Mouse (Mus musculus) stomach, postnatal 0 days (tissue): Measurements from ENCODE around the gene Hist1h4a. TPM values are rescaled to one million over a fixed set of nuclear protein-coding genes. Genes with fewer than 3 reads are reported as not detected.
"Not testable (repeated sequence)": the region's sequence is repeated elsewhere in the genome, so short reads cannot be mapped to it uniquely, and the experiment has no call there.

Experiments used
- ATAC-seq: fragments of 200-750 bp; cut with Nextera tagmentation; 2 replicates; pipeline ENCODE4 v1.8.0; 2017; ENCODE audit not compliant: low FRiP score, low TSS enrichment
- DNase-seq: peaks from one replicate; pipeline ENCODE4 v3.0.0-alpha.2; 2016; ENCODE audit warnings: low spot score
- H3K27ac ChIP-seq: fragments of 300-500 bp; sonication (generic); replicated peaks from 2 replicates; pipeline ENCODE4 v1.5.1; 2014; ENCODE audit warnings: mild to moderate bottlenecking, control low read depth
- H3K27me3 ChIP-seq: fragments of 300-500 bp; sonication (generic); 2 replicates; pipeline ENCODE4 v1.6.1; 2014; ENCODE audit warnings: low read length; ENCODE audit not compliant: control insufficient read depth, insufficient read depth
- H3K36me3 ChIP-seq: fragments of 300-500 bp; sonication (generic); 2 replicates; pipeline ENCODE4 v1.6.1; 2014; ENCODE audit warnings: low read length, mixed read lengths; ENCODE audit not compliant: control insufficient read depth, insufficient read depth
- H3K4me1 ChIP-seq: fragments of 300-500 bp; sonication (generic); replicated peaks from 2 replicates; pipeline ENCODE4 v1.6.1; 2014; ENCODE audit warnings: antibody characterized with exemption; ENCODE audit not compliant: control insufficient read depth, insufficient read depth
- H3K4me2 ChIP-seq: fragments of 300-500 bp; sonication (generic); replicated peaks from 2 replicates; pipeline ENCODE4 v1.6.1; 2014; ENCODE audit warnings: low read depth, mild to moderate bottlenecking, control low read depth, moderate library complexity
- H3K4me3 ChIP-seq: fragments of 300-500 bp; sonication (generic); 2 replicates; pipeline ENCODE4 v1.5.1; 2014; ENCODE audit warnings: low read depth, low read length, control low read depth
- H3K9ac ChIP-seq: fragments of 300-500 bp; sonication (generic); 2 replicates; pipeline ENCODE4 v1.6.1; 2014; ENCODE audit warnings: mild to moderate bottlenecking, low read length, control low read depth, mixed read lengths
- H3K9me3 ChIP-seq: fragments of 300-500 bp; sonication (generic); 2 replicates; pipeline ENCODE4 v1.6.1; 2016; ENCODE audit warnings: low read length; ENCODE audit not compliant: control insufficient read depth
- CTCF ChIP-seq: IDR thresholded peaks from 2 replicates; pipeline ENCODE4 v1.5.1; 2016; ENCODE audit warnings: antibody characterized with exemption, low read depth, mild to moderate bottlenecking, moderate library complexity
- EP300 ChIP-seq: optimal IDR thresholded peaks from 2 replicates; pipeline ENCODE3; 2016; ENCODE audit warnings: antibody characterized with exemption
- WGBS: fragments of 180-500 bp; shearing (Covaris S2); extraction: QIAGEN DNeasy Blood & Tissue Kit; methylation state at CpG from one replicate; pipeline ENCODE4 v1.1.7; 2014; 5-methylcytosine and 5-hydroxymethylcytosine counted together
- polyA plus RNA-seq: library from polyadenylated mRNA; unstranded; fragments of >200 nt; fragmentation: Nextera tagmentation; extraction: Ambion mirVana; gene quantifications from 2 replicates; pipeline ENCODE4 v1.2.1, GENCODE M21; 2015

The Hist1h4a gene
- polyA plus RNA-seq, 1 experiment from 2014 or later = 0.80 TPM

DNA sequence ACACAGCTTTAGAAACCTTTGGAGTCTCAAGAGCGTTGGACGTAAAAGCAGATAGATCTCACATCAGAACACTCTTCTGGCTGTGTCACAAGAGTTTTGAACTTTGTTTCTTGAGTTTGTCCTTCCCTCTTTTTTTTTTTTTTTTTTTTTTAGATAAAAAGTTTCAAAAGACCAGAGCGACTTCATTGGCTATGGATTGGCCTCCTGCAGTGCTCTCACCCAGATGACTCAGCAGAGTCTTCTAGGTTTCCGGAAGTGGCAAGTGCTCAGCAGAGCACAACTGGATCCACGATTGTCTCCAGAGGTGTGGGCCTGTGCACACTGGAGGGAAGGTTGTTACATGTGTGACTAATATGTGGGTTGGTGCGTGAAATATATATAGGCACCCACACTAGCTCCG lies 17.3 kb upstream of the Hist1h4a start:
- DNase-seq (no peak), ATAC-seq (no peak)
- Histone ChIP-seq H3K4me3 (no peak overlapping the region), H3K27me3 (no peaks in the 10 kb centered on the region), H3K9ac (no peak overlapping the region), H3K36me3 (no peaks in the 10 kb centered on the region), H3K4me2 (no peak overlapping the region), H3K4me1 (no peaks in the 10 kb centered on the region), H3K27ac (no peak overlapping the region), H3K9me3 (no peaks in the 10 kb centered on the region)
- TF ChIP-seq EP300 = no peak
- no peak for TF ChIP-seq CTCF
- 93% methylated on average over 7 of the region's 7 CpGs for WGBS

DNA sequence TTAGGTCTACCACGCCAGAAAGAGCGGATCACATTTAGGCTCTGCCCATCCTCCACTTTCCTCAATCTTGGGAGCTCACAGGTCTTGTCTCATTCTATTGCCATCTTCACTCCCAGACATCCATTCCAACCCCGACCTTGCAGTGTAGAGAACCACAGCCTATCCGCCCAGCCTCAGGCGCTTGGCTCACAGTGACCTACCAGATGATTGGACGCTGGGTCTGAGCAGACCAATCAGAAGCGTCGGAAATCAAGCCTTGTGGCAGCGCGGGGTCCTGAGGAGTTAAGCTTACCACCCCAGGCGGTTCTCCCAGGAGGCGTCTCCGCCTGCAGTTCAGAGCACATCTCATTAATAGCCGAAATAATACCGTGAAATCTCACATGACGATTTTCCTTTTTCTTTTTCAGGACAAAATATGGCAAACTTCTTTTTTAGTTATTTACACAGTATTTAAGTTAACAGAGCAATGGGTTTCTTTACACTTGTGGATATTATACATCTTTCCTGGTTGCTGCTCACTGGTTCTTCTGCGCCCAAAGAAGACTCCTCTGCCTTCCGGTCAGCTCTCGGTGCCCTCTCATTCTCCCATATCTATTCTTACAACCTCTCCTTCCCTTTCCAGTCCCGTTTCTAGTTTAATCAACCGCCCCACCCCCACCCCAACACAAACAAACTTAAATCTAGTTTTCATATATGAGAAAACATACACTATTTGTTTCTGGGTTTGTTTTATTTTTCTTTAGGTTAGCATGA lies 11.7 kb upstream of the Hist1h4a start:
- 20% methylated on average over 21 of the region's 21 CpGs for WGBS
- Histone ChIP-seq H3K4me1 (peaks cover 3% of the 10 kb centered on the region; the same call in 1 of the 2 replicates), H3K9me3 (no peaks in the 10 kb centered on the region), H3K27me3 (no peaks in the 10 kb centered on the region), H3K36me3 (no peaks in the 10 kb centered on the region), H3K4me2 (peak overlapping the region; percentile 31; the same call in 1 of the 2 replicates), H3K4me3 (peak overlapping the region; percentile 13; the same call in 1 of the 2 replicates), H3K9ac (no peak overlapping the region), H3K27ac (no peak overlapping the region)
- peak; percentile 40 for DNase-seq
- peak; percentile 71; the same call in 1 of the 2 replicates for ATAC-seq
- TF ChIP-seq EP300 = no peak
- no peak for TF ChIP-seq CTCF

DNA sequence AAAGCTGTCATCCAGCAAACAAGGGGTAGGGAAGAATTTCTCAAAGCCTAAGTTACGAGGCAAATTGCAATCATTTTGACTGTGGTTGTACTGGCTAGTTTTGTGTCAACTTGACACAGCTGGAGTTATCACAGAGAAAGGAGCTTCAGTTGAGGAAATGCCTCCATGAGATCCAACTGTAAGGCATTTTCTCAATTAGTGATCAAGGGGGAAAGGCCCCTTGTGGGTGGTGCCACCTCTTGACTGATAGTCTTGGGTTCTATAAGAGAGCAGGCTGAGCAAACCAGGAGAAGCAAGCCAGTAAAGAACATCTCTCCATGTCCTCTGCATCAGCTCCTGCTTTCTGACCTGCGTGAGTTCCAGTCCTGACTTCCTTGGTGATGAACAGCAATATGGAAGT lies 8.6 kb upstream of the Hist1h4a start, which contains the start of gene Trim38:
Trim38 (plus strand) TSS at position 301 of the 400 bp plus-strand sequence.
- not testable (repeated sequence) for H3K4me2 ChIP-seq, H3K9ac ChIP-seq, H3K9me3 ChIP-seq, ATAC-seq, H3K4me1 ChIP-seq, H3K4me3 ChIP-seq, H3K27ac ChIP-seq, H3K27me3 ChIP-seq, H3K36me3 ChIP-seq, DNase-seq
- 80% methylated on average over 2 of the region's 2 CpGs for WGBS

DNA sequence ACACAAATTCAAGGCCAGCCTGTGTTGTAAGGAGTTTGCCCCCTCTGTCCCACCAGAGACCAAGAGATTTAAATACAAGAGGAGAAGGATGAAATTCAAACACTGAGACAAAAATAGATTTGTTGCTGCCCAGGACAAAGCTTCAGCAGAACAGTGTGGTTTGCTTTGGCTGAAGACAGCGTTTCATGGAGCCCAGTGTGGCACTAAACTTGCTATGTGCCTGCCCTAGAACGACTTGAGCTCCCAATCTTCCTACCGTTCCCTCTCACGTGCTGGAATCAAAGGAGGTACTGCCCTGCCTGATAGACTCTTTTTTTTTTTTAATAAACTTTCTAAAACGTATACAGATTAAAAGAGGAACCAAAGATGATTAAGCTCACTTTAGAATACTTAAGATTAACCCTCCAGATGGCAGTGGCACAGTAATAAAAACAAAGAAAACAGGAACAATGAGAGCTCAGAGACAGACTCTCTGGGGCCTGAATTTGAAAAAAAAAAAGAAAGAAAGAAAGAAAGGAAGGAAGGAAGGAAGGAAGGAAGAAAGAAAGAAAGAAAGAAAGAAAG lies 7.9 kb upstream of the Hist1h4a start:
- 52% methylated on average over 5 of the region's 5 CpGs for WGBS
- H3K4me1 ChIP-seq = peaks cover 6% of the 10 kb centered on the region; the same call in 1 of the 2 replicates
- DNase-seq = no peak
- no peak overlapping the region for H3K4me2 ChIP-seq
- H3K9me3 ChIP-seq = no peaks in the 10 kb centered on the region
- no peaks in the 10 kb centered on the region for H3K36me3 ChIP-seq
- no peak overlapping the region for H3K4me3 ChIP-seq
- H3K9ac ChIP-seq = no peak overlapping the region
- H3K27ac ChIP-seq = no peak overlapping the region
- no peak for ATAC-seq
- no peak for TF ChIP-seq CTCF
- no peak for TF ChIP-seq EP300
- H3K27me3 ChIP-seq = no peaks in the 10 kb centered on the region

DNA sequence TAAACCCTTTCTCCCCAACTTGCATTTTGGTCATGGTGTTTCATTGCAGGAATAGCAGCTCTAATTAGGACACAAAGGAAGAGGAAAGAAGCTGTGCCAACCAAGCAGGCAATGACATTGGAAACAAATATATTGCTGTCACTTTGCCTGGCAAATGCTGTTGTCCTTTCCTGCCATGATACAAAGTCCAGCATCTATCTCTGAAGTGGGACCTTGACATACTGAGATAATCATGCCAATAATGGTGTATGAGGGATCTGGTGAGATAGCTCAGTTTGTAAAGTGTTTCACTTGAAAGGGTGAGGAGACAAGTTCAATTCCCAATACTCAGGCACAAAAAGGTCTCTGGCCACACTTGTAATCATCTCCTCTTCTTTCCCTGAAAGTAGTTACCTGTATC lies 5.7 kb upstream of the Hist1h4a start:
- H3K4me1 ChIP-seq = peaks cover 3% of the 10 kb centered on the region; the same call in 1 of the 2 replicates
- no peaks in the 10 kb centered on the region for H3K9me3 ChIP-seq
- TF ChIP-seq CTCF = no peak
- TF ChIP-seq EP300 = no peak
- no peak overlapping the region for H3K9ac ChIP-seq
- no peak for ATAC-seq
- H3K4me3 ChIP-seq = no peak overlapping the region
- DNase-seq = no peak
- no peaks in the 10 kb centered on the region for H3K36me3 ChIP-seq
- no peaks in the 10 kb centered on the region for H3K27me3 ChIP-seq
- H3K27ac ChIP-seq = no peak overlapping the region
- no peak overlapping the region for H3K4me2 ChIP-seq

DNA sequence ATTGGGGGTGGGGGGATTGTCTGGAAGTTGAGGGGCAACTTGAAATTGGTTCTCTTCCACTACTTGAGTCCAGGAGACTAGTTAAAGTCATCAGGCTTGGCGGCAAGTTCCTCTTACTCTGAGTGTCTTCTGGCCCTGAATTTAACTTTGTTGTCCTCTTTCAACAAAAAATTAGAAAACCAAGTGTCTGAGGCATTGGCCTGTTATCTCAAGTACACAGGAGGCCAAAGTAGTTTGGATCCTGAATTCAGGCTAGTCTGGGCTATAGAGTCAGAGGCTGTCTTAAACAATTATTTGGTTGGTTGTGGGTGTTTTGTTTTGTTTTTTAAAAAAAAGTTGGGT lies 4.1 kb upstream of the Hist1h4a start:
- Histone ChIP-seq H3K4me1 (peaks cover 3% of the 10 kb centered on the region; the same call in 1 of the 2 replicates), H3K9ac (no peak overlapping the region), H3K36me3 (no peaks in the 10 kb centered on the region), H3K27me3 (no peaks in the 10 kb centered on the region), H3K4me3 (no peak overlapping the region), H3K27ac (no peak overlapping the region), H3K4me2 (no peak overlapping the region), H3K9me3 (no peaks in the 10 kb centered on the region)
- 58% methylated on average over 1 of the region's 1 CpGs for WGBS
- ATAC-seq (no peak), DNase-seq (no peak)
- TF ChIP-seq EP300 (no peak), CTCF (no peak)
